Mouse (Mus musculus) layer of hippocampus, postnatal 14 days (tissue): ENCODE data around the gene Coq8b. TPM values are rescaled to one million over a fixed set of nuclear protein-coding genes. Genes with fewer than 3 reads are reported as not detected.

Source experiments
- DNase-seq, 2 experiments: peaks; one replicate each; pipeline ENCODE4 v3.0.0; 2021 to 2022; ENCODE audit warnings: low spot score in 2 of 2, mixed read lengths in 1 of 2
- total RNA-seq, 2 experiments: library from RNA; stranded (reverse); gene quantifications; 2 replicates each; pipeline ENCODE4 v1.2.3; 2021

Coq8b gene
- total RNA-seq, 2 experiments from 2014 or later, result 27.1 to 30.9 TPM

- DNase-seq, result no peak
These were observed 31.9 kb downstream of the Coq8b start for GRCm38 (mm10) chr7:27264761-27265160.

GRCm38 (mm10) chr7:27266515-27267128, 33.8 kb downstream of the Coq8b start:
- peak; percentile 58 to 83 for DNase-seq

- no peak for DNase-seq
These were observed 38.6 kb downstream of the Coq8b start for GRCm38 (mm10) chr7:27271423-27271822.

GRCm38 (mm10) chr7:27273739-27274351, 41.0 kb downstream of the Coq8b start:
- no peak for DNase-seq

- no peak for DNase-seq
These were observed 42.1 kb downstream of the Coq8b start for GRCm38 (mm10) chr7:27274916-27275315.

GRCm38 (mm10) chr7:27276021-27276420, 43.2 kb downstream of the Coq8b start:
- no peak for DNase-seq

GRCm38 (mm10) chr7:27277191-27277590, 44.4 kb downstream of the Coq8b start:
- no peak for DNase-seq

- no peak for DNase-seq
These were observed 48.9 kb downstream of the Coq8b start for GRCm38 (mm10) chr7:27281717-27282116.

GRCm38 (mm10) chr7:27282225-27282624, 49.4 kb downstream of the Coq8b start:
- no peak for DNase-seq

GRCm38 (mm10) chr7:27284865-27285697, 52.3 kb downstream of the Coq8b start:
- DNase-seq, result no peak

GRCm38 (mm10) chr7:27285698-27286066, 52.9 kb downstream of the Coq8b start:
- DNase-seq, result peak; percentile 52 to 73

GRCm38 (mm10) chr7:27288732-27289131, 55.9 kb downstream of the Coq8b start:
- no peak for DNase-seq

- no peak for DNase-seq
These were observed 57.7 kb downstream of the Coq8b start for GRCm38 (mm10) chr7:27290555-27290954.

GRCm38 (mm10) chr7:27291795-27292466, 59.1 kb downstream of the Coq8b start:
- DNase-seq, result no peak

GRCm38 (mm10) chr7:27295956-27296355, 63.1 kb downstream of the Coq8b start:
- DNase-seq, result no peak

- DNase-seq, result no peak
These were observed 63.7 kb downstream of the Coq8b start for GRCm38 (mm10) chr7:27296518-27296917.

- no peak for DNase-seq
These were observed 65.3 kb downstream of the Coq8b start for GRCm38 (mm10) chr7:27298033-27298610.

- no peak for DNase-seq
These were observed 66.0 kb downstream of the Coq8b start for GRCm38 (mm10) chr7:27298816-27299215.

- DNase-seq, result no peak
These were observed 67.5 kb downstream of the Coq8b start for GRCm38 (mm10) chr7:27300351-27300750.

GRCm38 (mm10) chr7:27300801-27301200, 68.0 kb downstream of the Coq8b start:
- DNase-seq, result no peak

- peak; percentile 73 to 76 for DNase-seq
These were observed 69.3 kb downstream of the Coq8b start for GRCm38 (mm10) chr7:27302172-27302571.
